Mouse (Mus musculus): ENCODE measurements around the gene Gpr22. TPM values are rescaled to one million over a fixed set of nuclear protein-coding genes. Genes with fewer than 3 reads are reported as not detected.

The Gpr22 gene
- total RNA-seq, 4 experiments from 2014 or later = not detected

GRCm38 (mm10) chr12:31667187-31667586 lies 46.6 kb downstream of the Gpr22 start:
- no peak for DNase-seq (ENCODE audit: low spot score in 2 of 2)

GRCm38 (mm10) chr12:31665999-31666398 lies 47.7 kb downstream of the Gpr22 start:
- DNase-seq (ENCODE audit: low spot score in 2 of 2) = no peak

Other genes with a start within 250 kb of the Gpr22 start
- 10 to 100 TPM in 3 of 4 experiments, 1 to 10 TPM in 1; 9.7 to 14.7 (median 12.0) TPM for gene Cbll1, start 214.3 kb downstream of the Gpr22 start, total RNA-seq (2022)
- not detected for gene Slc26a4, start 154.0 kb downstream of the Gpr22 start, total RNA-seq (2022)
- 10 to 100 TPM; 25.1 to 30.6 (median 27.9) TPM for gene Bcap29, start 79.3 kb downstream of the Gpr22 start, total RNA-seq (2022)
- gene Dus4l, start 59.1 kb downstream of the Gpr22 start, total RNA-seq (2022) = 1 to 10 TPM; 3.7 to 5.4 (median 4.6) TPM
- gene Cog5, start 59.1 kb downstream of the Gpr22 start, total RNA-seq (2022) = 10 to 100 TPM; 33.3 to 44.0 (median 36.5) TPM
- gene Hbp1, start 236.6 kb upstream of the Gpr22 start, total RNA-seq (2022) = 10 to 100 TPM; 65.3 to 78.0 (median 69.0) TPM

Measured in gastrocnemius, adult 8-10 months (tissue).